Mouse (Mus musculus) gastrocnemius, adult 2 months (tissue): ENCODE results near the gene Skida1. TPM values are rescaled to one million over a fixed set of nuclear protein-coding genes. Genes with fewer than 3 reads are reported as not detected.

Experiments used
- DNase-seq: peaks from one replicate; pipeline ENCODE4 v3.0.0; 2022
- H3K27ac ChIP-seq: fragments of 200-600 bp; 2 replicates; pipeline ENCODE4 v1.8.1; 2022; ENCODE audit warnings: mild to moderate bottlenecking
- H3K4me3 ChIP-seq: fragments of 200-600 bp; 2 replicates; pipeline ENCODE4 v1.8.1; 2022; ENCODE audit warnings: mild to moderate bottlenecking, moderate library complexity
- CTCF ChIP-seq: fragments of 200-600 bp; IDR thresholded peaks from 2 replicates; pipeline ENCODE4 v1.8.1; 2022; ENCODE audit warnings: antibody characterized with exemption, mild to moderate bottlenecking, moderate library complexity
- intact Hi-C: fragments of 180-260 bp; cut with DNase I; formaldehyde crosslinking; loops from one replicate; pipeline ENCODE4 v1.15.1; 2025
- total RNA-seq, 2 experiments: library from RNA; stranded (reverse); gene quantifications; 2 replicates each; pipeline ENCODE4 v1.2.3; 2021

The Skida1 gene
- total RNA-seq, 2 experiments from 2014 or later = 0.14 to 0.46 TPM

GRCm38 (mm10) chr2:18063763-18064251 is 15.0 kb upstream of the Skida1 start:
- intact Hi-C loops = loop anchor here (1.0 kb wide), 1 partner anchor 8 kb away; no protein-coding TSS in a partner anchor
- DNase-seq = no peak

GRCm38 (mm10) chr2:18060396-18060795 is 11.5 kb upstream of the Skida1 start:
- DNase-seq = no peak
- Histone ChIP-seq H3K4me3 (no peak overlapping the region), H3K27ac (no peak overlapping the region)
- no peak for TF ChIP-seq CTCF
- intact Hi-C loops = no loop called here

More at GRCm38 (mm10) chr2:18063763-18064251, 15.0 kb upstream of the Skida1 start:
- Histone ChIP-seq H3K27ac (peak overlapping the region; percentile 99), H3K4me3 (peak overlapping the region; percentile 97)
- TF ChIP-seq CTCF = peak; percentile 34; the same call in 1 of the 2 replicates

- H3K4me3 ChIP-seq = no peak overlapping the region
- no peak for DNase-seq
Measured at GRCm38 (mm10) chr2:18059891-18060290, 11.0 kb upstream of the Skida1 start.

GRCm38 (mm10) chr2:18059063-18059462 is 10.2 kb upstream of the Skida1 start:
- DNase-seq = no peak
- TF ChIP-seq CTCF = no peak
- Histone ChIP-seq H3K27ac (peak overlapping the region; percentile 4; the same call in 1 of the 2 replicates), H3K4me3 (no peak overlapping the region)
- intact Hi-C loops = loop anchor here (10.0 kb wide), 4 partner anchors 146 to 706 kb away; partner anchors contain the start of genes Bmi1, Commd3 and Dnajc1

More at GRCm38 (mm10) chr2:18059891-18060290, 11.0 kb upstream of the Skida1 start:
- intact Hi-C loops = loop anchor here (10.0 kb wide), 4 partner anchors 145 to 705 kb away; partner anchors contain the start of genes Bmi1, Commd3 and Dnajc1
- H3K27ac ChIP-seq = no peak overlapping the region
- no peak for TF ChIP-seq CTCF

GRCm38 (mm10) chr2:18058146-18058708 is 9.4 kb upstream of the Skida1 start:
- DNase-seq = no peak
- Histone ChIP-seq H3K4me3 (peak overlapping the region; percentile 91), H3K27ac (peak overlapping the region; percentile 100)
- intact Hi-C loops = loop anchor here (10.0 kb wide), 4 partner anchors 147 to 707 kb away; partner anchors contain the start of genes Bmi1, Commd3 and Dnajc1
- no peak for TF ChIP-seq CTCF

- peak overlapping the region; percentile 100 for H3K27ac ChIP-seq
- peak; percentile 75 for DNase-seq
- H3K4me3 ChIP-seq = peak overlapping the region; percentile 91
- intact Hi-C loops = loop anchor here (10.0 kb wide), 4 partner anchors 147 to 707 kb away; partner anchors contain the start of genes Bmi1, Commd3 and Dnajc1
- TF ChIP-seq CTCF = no peak
Measured at GRCm38 (mm10) chr2:18057336-18058145, 8.7 kb upstream of the Skida1 start.

DNA sequence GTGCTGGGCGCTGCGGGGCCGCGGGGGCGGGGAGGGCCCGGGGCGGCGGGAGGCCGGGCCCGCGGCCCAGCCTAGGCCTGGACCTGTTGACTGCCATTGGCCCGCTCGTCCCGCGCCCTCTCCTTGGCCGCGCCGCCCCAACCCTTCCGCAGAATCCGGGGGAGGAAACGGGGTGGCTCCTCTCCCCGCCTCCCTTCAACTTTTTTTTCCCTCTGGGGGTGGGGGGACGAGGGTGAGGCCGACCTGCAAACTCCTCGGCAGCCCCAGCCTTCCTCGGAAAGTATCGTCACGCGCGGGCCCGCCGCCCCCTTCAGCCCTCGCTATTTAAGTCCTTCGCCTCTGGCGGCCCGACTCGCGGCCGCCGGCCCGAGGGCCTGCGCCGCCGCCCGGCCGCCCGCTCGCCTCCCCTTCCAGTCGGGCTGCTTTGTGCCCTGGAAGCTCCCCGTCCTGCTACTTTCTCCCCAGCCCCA is 8.0 kb upstream of the Skida1 start:
- peak; percentile 13; the same call in 1 of the 2 replicates for TF ChIP-seq CTCF
- peak; percentile 97 for DNase-seq

DNA sequence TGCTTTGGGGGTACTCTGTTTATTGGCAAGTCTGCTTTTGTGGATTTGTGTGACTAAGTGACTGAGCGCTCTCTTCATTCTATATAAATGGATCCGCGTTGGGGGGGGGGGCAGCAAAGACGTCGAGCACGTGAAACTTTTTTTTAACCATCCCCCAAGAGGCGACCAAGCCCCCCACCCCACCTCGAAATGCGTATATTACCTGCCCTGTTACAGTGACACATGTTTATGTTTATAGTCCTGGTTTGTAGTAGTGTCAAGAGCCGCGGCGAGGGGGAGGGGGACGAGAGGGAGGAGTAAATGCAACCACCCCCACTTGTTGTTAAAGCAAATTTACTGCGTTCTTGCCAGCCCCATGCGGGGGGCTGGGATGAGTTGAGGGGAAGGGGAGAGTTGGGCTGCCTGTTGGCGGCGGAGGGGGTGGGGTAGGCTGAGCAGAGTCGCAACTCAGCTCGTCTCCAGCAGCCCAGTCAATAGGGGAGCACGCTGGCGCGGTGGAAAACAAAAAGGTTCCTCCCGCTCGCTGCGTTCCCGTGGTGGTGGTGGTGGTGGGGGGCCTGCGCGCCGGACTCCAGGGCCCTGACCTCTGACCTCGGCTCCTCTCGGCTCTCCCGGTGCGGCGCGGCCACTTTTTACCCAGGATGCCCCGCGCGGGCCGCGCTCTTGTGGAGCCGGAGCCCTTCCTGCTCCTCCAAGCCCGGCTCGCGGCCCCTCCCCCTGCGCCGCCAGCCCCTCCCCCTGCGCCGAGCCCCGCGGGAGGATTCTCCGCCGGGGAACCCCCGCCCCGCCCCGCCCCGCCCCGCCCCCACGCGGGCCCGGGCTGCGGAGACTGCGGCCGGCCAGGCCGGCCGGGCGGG is 7.3 kb upstream of the Skida1 start:
- peak; percentile 99 for DNase-seq
- TF ChIP-seq CTCF = no peak
- intact Hi-C loops = loop anchor here (1.0 to 10.0 kb wide), 5 partner anchors 8 to 709 kb away; partner anchors contain the start of genes Bmi1, Commd3 and Dnajc1
- peak overlapping the region; percentile 91 for H3K4me3 ChIP-seq
- peak overlapping the region; percentile 100 for H3K27ac ChIP-seq

More for the DNA sequence above, 8.0 kb upstream of the Skida1 start:
- Histone ChIP-seq H3K4me3 (peak overlapping the region; percentile 91), H3K27ac (peak overlapping the region; percentile 100)
- intact Hi-C loops = loop anchor here (1.0 to 10.0 kb wide), 5 partner anchors 7 to 708 kb away; partner anchors contain the start of genes Bmi1, Commd3 and Dnajc1

- peak within 1 kb of the TSS; percentile 91 for H3K4me3 ChIP-seq
- peak within 1 kb of the TSS; percentile 98 for H3K27ac ChIP-seq
- no peak for DNase-seq
- intact Hi-C loops = loop anchor here (10.0 kb wide), 4 partner anchors 150 to 710 kb away; partner anchors contain the start of genes Bmi1, Commd3 and Dnajc1
- TF ChIP-seq CTCF = no peak
Measured at GRCm38 (mm10) chr2:18055016-18055928, 6.4 kb upstream of the Skida1 start, which contains the start of gene Mllt10. Gene Mllt10 (plus strand): TSS chr2:18055237.

DNA sequence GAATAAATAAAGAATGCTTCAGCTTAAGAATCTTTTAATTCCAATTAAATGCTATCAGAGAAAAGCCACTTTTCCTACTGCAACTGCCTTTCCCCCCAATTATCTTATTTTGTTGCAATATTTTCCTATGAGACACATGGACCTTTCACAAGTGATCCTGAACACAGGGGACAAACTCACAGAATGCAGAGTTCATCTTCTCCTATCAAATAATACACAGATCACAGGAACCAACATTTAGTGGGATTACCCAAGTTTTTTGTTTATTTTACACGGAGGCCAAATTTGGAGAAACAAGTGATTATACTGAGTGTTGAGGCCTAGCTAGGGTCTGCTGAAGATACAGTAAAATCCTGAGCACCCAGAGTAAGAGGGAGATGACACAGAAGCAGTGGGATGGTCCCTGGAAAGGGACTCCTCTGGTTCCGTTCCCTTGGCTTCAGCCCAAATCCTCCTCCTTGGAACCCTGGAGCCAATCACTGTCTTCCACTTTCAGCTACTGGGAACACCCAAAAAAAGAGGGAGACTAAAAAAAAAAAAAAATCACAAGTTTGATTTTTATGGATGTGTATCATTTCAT is 5.2 kb upstream of the Skida1 start:
- intact Hi-C loops = loop anchor here (10.0 kb wide), 4 partner anchors 151 to 711 kb away; partner anchors contain the start of genes Bmi1, Commd3 and Dnajc1
- no peak overlapping the region for H3K27ac ChIP-seq
- TF ChIP-seq CTCF = no peak
- no peak overlapping the region for H3K4me3 ChIP-seq
- DNase-seq = peak; percentile 44
